Mouse (Mus musculus) kidney, postnatal 25 days (tissue): ENCODE results near the gene N4bp2l2.
"Not testable (repeated sequence)": the region's sequence is repeated elsewhere in the genome, so short reads cannot be mapped to it uniquely, and the experiment has no call there.

ENCODE experiments used
- DNase-seq, 2 experiments: peaks; one replicate each; pipeline ENCODE4 v3.0.0; 2021; ENCODE audit warnings: mixed read lengths in 2 of 2

N4bp2l2 gene

DNA sequence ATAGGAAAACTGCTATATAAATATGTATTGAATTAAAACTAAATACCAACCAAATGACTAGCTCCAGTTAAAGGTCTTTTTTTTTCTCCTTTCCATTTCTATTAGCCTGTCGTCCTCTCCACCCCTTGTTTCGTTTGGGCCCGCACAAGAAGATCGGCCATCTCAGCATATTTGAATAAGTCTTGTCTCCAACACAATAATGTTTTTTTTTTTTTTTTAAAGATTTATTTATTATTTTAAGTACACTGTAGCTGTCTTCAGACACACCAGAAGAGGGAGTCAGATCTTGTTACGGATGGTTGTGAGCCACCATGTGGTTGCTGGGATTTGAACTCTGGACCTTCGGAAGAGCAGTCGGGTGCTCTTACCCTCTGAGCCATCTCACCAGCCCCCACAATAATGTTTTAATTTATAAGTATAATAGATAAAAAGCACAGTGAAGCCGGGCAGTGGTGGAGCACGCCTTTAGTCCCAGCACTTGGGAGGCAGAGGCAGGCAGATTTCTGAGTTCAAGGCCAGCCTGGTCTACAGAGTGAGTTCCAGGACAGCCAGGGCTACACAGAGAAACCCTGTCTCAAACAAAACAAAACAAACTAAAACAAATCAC, at the start of gene N4bp2l2:
Gene N4bp2l2, minus strand, starts transcription at position 51 of the 607 bp plus-strand sequence.
- not testable (repeated sequence) for DNase-seq

DNA sequence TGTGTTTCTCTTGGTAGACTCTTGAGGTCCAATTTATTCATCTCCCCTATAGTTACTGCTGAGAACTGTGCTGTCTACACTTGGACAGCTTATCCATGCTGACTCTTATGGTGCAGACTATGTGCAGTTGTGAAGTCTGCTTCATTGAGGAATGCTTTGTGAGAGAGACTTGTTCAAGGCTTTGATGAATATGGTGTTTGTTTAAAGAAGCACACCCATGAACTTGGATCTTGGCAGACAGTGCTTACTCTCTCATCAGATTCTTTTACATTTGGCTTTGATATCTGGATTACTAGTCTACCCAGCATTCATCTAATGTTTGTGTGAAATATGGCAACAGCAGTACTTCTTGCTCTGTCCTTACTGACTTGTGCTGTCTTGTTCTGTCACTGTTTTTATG, 47.4 kb upstream of the N4bp2l2 start:
- DNase-seq, result no peak

DNA sequence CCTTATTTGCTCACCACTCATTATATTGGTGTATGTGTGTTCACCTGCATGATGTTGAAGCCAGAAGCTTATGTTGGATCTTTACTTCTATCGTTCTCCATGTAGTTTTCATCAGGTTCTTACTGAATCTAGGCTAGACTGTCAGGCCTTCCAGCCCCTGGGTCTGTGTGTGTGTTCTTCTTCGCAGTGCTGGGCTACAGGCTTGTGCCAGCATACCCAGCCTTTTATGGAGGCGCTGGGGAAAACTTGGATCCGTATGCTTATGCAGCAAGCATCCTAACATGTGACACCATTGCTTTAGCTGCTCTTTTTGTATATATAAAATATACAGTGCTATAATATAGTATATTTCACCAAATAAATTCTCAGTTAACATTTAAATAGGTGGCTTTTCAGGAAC, 45.5 kb upstream of the N4bp2l2 start:
- DNase-seq, result no peak

DNA sequence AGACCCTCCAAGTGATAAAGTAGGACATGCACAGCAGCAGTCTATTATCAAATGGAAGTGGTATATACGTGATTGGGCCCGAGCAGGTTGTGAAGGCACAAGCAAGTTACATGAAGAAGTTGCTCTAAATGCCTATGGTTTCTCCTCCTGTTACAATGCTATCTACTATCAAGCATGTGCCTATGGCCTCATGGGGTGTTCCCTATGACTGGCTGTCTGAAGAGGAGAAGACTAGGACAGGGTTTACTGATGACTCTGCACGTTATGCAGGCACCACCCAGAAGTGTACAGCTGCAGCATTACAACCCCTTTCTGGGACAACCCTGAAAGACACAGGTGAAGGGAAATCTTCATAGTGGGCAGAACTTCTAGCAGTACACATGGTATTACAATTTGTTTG, 41.2 kb upstream of the N4bp2l2 start:
- DNase-seq, result not testable (repeated sequence)

DNA sequence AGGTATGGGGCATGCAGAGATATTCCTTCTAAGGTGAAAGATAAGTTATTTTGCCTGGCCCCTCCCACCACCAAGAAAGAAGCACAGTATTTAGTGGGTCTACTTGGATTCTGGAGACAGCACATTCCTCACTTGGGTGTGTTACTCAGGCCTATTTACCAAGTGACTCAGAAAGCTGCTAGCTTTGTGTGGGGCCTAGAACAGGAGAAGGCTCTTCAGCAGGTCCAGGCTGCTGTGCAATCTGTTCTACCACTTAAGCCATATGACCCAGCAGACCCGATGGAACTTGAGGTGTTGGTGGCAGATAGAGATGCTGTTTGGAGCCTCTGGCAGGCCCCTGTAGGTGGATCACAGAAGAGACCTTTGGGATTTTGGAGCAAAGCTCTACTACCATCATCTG, 40.7 kb upstream of the N4bp2l2 start:
- DNase-seq, result not testable (repeated sequence)

DNA sequence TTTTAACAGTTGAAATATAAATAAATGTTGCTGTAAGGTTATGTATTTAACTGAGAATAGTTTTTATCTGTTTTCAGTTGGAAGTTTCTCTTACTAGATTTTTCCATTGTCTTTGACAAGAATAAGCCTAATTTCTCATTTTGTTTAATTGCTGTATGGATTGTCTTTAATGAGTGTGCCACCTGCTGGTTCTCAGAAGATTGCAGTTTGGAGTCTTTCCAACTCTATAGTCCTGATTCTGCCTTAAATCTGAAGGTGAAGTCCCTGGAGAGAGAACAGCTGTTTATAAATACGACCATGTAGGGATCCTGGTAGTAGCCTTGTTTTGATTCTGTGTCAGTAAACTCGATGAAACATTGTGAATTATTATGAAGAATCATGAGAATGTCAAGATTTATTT, 36.7 kb upstream of the N4bp2l2 start:
- DNase-seq, result peak; percentile 41 to 77

DNA sequence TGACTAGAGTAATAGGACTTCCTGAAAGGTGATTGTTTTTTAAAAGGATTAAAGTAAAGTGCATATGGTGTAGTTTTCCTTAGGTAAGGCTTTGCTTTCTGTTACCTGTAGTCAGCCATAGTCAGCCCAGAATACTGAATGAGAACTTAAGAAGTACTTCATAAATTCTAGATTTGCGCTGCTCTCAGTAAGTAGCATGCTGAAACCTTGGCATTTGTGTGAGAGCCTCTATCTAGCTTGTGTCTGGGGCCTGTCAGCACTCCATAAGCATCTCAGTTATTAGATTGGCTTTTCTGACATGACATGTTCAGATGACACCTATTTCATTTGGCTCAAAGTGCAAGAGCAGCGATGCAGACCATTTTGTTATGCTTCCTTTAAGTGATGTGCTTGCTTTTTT, 27.3 kb upstream of the N4bp2l2 start:
- no peak for DNase-seq

DNA sequence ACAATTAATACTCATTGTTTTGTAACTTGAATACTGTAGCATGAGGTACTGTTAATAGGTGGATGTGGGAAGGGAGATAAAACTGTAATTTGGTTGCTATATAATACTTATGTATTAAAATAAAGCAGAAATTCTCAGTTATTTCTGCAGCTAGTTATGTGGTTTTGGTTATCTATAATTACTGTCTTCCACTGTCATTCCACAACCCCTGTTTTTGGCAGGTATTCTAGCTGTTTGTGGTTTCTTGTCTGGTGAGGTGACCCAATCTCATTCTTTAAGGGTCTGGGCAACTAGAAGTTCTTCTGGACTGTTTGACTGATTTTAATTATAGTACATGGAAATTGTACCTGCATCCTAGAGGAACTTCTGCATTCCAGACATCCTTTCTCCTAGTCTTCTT, 24.7 kb upstream of the N4bp2l2 start:
- DNase-seq, result no peak

DNA sequence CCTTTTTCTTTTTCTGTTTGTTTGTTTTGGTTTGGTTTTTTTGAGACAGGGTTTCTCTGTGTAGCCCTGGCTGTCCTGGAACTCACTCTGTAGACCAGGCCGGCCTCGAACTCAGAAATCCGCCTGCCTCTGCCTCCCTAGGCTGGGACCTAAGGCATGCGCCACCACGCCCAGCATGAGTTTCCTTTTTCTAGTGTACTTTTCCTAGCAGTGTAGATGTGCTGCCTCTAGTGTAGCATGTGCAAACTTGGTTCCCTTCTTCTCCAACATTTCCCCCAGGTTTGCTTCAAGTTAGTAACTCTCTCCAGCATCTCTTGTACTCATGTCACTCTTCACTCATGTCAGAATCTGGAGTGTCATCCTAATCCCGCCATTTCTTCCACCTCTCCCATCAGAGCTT, 16.9 kb upstream of the N4bp2l2 start:
- DNase-seq, result not testable (repeated sequence)

DNA sequence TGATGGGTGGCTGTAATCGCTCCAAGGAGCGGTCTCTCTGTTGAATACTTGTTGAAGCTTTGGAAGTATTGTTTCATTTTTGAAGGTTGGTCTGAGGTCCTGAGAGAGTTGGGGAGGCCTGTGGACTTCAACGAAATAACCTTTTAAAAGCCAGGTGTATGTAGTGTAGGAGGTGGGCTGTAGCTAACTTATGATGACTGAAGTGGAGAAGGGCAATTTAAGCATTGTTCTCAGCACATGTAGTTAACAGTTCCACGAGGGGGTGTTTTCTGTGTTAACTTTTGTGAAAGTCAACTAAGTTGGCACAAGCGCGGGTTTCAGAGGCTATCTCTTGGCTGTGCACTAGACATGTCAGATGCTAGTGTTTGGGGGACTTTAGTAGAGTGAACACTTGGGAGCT, 8.9 kb upstream of the N4bp2l2 start:
- no peak for DNase-seq

DNA sequence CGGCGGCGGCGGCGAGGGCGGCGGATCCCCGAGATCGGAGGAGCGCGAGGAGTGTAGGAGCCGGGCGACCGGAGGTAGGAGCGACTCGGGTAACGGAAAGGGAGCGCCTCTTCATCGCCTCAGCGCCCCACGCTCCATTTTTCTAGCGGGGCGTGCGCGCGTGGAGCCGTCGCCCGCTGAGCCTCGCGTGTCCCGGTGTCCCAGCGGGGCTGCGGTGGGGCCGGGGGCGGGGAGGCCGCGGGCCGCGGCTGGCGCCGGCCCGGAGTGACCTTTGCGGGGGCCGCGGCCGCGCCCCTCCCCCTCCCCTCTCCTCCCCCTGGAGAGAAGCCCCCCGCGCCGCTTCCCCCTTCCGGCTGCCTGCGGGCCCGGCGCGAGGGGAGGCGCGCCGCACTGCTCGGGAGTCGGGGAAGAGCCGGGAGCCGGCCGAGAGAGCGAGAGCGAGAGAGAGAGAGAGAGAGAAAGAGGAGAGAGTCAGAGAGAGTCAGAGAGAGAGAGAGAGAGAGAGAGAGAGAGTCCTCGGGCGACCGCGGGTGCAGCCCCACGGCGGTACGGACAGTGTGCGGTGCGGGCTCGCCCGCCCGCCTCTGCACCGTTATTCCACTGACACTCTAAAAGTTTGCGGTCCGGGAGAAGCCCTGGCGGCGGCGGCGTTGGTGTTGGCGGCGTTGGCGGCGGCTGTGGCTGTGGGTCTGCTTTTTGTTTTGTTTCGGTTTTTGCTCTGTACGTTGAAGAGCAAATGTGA, 8.1 kb upstream of the N4bp2l2 start:
- DNase-seq, result peak; percentile 34 to 56

DNA sequence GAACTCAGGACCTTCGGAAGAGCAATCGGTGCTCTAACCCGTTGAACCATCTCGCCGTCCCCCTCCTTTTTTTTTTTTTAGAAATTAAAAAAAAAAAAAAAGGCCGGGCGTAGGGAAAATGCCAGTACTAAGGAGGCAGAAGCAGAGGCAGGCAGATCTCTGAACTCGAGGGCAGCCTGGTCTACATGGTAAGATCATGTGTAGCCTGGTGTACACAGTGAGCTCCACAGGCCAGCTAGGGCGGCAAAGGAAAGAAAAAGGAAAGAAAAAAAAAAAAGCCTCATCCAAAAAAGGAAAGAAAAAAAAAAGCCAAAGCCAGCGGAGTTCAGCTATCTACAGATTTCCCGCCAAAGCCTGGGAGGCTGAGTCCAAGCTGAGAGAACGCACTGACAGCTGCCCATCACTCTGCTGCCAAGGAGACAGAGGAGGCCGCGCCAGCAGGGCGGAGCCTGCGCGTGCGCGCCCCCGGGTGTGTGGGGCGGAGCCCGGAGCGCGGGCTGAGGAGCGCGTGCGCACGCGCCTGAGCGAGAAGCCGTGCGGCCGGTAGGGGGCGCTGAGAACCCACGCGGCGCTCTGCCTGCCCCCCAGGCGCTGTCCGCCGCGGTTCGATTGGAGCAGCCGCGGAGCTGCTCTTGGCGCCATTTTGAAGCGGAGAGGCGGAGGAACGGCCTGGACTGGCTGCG, 7.3 kb upstream of the N4bp2l2 start, which contains the start of gene Pds5b:
Gene Pds5b, plus strand, starts transcription at position 587 of the 683 bp plus-strand sequence.
- DNase-seq, result peak; percentile 94 to 96

DNA sequence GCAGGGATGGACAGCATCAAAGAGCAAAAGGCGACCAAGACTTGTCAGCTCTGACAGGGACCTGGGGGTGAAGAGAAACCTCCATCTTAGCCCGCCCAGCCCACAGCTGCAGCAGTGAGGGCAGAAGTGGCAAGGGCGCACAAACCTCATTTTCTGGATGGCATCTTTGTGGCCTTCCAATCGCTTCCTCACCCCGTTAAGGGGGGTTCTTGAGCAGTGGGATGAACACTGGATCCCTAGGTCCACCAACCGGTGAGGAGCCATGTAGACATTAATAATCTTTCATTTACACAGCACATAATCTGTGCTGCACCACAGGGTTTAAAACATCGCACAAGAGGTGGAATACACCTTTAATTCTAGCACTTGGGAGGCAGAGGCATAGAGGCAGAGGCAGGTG, 6.4 kb upstream of the N4bp2l2 start:
- no peak for DNase-seq

DNA sequence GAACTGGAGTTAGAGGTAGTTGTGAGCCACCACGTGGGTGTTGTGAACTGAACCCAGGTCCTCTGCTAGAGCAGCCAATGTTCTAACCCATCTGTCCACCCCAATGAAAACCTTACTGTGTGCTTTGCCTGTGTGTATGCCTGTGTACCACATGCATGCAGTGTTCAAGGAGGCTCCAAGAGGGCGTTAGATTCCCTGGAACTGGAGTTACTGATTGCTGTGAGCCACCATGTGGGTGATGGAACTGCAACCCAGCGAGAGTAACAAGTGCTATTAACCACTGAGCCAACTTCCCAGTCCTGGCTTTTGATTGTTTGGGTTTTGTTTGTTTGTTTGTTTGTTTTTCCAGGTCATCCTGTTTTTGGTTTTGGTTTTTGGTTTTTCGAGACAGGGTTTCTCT, 2.7 kb upstream of the N4bp2l2 start:
- DNase-seq, result no peak

DNA sequence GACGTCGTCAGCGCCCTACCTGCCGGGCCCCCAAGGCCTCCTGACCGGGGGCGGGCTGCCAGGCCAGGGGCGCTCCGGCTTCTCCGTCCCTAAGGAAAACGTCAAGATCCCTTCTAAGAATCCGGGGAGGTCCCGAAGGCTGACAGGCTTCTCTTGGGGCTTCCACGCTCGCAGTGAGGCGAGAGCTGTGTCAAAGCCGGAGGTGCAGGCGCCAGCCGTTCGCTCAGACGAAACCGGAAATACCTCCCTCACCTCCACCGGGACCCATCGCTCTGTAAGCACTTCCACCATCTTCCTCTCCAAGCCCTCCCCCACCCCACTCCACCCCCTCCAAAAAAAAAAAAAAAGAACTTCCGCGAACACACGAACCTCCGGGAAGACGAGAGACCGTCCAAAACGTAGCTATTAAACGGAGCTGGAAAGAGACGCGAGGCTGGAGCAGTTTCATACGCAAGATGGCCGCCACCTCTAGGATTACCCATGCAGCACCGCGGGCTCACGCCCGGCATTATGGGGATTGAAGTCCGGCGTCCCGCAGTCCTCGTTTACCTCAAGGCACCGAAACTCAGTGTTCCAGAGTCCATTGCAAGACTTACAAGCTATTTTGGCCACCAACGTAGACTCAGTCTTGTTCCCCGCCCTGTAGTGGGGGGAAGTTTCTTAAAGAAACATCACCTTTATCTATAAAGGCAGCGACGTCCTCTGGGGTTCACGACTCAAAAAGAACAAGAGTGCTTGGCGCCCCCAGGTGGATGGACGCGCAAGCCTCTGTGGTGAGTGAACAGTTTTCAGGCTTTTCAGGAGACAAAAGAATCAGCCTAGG, 640 bp downstream of the N4bp2l2 start:
- peak; percentile 98 for DNase-seq

DNA sequence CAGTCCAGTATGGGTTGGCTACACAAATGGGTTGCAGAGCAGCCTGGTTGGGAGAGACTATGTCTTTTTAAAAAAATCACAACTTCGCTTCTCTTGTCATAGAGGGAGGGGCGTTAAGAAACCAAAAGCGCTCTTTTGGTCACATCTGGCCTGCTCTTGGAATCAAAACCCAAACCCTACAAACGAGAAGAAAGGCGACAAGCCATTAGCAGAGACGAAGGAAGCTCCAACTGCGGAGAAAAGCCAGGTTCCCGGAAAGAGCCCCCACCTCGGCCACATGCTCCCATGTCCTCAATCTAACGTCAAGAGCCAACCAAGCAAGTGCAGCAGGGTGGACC, 1.2 kb downstream of the N4bp2l2 start:
- DNase-seq, result no peak

DNA sequence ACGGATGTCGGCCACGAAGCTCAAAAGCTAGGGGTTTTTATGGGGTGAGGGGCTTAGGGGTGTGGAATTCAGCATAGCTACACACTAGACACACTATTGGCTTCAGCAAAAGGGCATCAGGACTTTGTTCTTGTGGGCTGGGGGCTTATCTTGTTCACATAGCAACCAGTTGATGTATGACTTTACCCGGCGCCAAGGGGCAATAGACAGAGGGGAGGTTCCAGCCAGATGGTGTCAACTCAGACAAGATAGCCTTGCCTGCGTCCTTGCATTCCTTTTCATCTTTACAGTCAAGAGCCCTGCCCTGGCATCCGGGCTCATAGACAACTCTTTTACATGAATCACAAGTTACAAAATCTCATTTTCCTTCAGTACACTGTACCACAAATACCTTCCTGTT, 2.1 kb downstream of the N4bp2l2 start:
- not testable (repeated sequence) for DNase-seq

DNA sequence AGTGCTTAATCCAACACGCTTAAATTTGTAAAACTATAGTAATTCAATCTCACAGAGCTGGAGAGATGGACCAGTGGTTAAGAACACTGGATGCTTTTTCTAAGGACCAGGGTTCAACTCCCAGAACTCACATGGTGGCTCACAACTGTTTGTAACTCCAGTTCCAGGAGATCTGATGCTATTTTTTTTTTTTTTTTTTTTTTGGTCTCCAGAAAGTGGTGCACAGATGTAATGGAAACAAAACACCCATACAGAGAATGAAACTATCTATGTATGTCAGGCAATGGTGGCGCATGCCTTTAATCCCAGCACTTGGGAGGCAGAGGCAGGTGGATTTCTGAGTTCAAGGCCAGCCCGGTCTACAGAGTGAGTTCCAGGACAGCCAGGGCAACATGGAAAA, 5.7 kb downstream of the N4bp2l2 start:
- not testable (repeated sequence) for DNase-seq

DNA sequence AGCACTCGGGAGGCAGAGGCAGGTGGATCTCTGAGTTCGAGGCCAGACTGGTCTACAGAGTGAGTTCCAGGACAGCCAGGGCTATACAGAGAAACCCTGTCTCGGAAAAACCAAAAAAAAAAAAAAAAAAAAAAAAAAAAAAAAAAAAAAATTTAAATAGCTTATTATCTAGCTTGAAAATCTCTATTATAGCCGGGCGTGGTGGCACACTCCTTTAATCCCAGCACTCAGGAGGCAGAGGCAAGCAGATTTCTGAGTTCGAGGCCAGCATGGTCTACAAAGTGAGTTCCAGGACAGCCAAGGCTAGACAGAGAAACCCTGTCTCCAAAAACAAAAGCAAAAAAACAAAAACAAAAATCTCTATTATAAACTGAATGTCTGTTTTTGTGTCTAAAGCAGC, 6.6 kb downstream of the N4bp2l2 start:
- DNase-seq, result not testable (repeated sequence)

DNA sequence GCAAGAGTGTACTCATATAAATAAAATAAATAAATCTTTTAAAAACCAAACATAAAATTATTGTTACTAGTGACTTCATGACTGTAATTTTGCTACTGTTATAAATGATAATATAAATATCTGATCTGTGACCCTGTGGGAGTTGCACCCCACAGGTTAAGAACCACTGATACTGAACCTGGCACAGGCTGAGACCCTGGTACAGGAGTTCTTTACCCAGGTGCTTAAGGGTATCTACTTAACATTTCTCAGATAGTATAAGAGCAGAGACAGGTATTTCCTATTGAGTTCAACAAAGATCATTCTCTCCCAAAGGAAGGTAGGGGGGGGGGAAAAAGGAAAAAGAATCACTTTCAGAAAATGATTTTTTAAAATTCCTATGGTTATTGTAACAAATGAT, 11.4 kb downstream of the N4bp2l2 start:
- DNase-seq, result no peak

DNA sequence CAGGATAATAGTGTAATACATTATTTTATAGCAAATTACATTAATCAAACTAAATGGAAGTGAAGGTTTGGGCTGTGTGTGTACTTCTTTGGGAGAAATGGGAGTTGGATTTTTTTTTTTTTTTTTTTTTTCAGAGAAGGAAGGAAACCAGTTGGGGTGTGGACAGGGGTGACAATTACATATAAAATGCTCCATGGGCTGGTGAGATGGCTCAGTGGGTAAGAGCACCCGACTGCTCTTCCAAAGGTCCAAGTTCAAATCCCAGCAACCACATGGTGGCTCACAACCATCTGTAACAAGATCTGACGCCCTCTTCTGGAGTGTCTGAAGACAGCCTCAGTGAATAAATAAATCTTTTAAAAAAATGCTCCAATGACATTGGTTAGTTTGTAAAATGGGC, 13.4 kb downstream of the N4bp2l2 start:
- no peak for DNase-seq

DNA sequence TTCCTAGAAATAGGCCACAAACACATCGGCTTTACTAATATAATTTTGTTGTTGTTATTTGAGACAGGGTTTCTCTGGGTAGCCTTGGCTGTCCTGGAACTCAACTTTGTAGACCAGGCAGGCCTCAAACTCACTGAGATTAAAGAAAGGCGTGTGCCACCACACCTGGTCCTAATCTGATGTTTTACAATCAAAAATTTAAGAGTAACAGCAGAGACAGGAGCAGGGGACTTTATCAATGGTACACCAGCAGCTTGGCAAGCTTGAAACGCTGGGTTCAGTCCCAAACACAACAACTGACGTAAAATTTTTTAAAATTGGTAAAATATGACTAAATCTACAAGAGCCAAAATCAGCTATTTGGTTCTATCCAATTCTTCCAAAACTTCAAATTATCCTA, 21.1 kb downstream of the N4bp2l2 start:
- DNase-seq, result no peak

DNA sequence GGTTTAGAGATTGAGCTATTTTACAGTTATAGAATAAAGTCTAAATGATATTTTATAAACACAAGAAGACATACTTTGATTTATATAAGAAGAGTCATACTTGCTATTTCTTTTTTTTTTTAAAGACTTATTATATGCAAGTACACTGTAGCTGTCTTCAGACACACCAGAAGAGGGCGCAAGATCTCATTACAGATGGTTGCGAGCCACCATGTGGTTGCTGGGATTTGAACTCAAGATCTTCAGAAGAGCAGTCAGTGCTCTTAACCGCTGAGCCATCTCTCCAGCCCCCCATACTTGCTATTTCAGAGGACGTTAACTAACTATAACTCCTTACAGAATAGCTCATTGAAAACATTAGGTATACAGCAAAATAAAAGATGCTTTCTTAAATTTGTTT, 22.6 kb downstream of the N4bp2l2 start:
- not testable (repeated sequence) for DNase-seq
